Mouse (Mus musculus): ENCODE results near the gene Zfp598.

GRCm38 (mm10) chr17:24641944-24642343 lies 27.5 kb upstream of the Zfp598 start:
- TF ChIP-seq GATA1 (IDR thresholded peaks at IDR 0.05; ENCODE audit: low read length), result no peak
- no peak for TF ChIP-seq TAL1 (IDR thresholded peaks at IDR 0.05; ENCODE audit: low read length)

All from erythroblast, embryonic 14.5 days (primary cell).